Mouse (Mus musculus): ENCODE results near the gene Plekhg1. TPM values are rescaled to one million over a fixed set of nuclear protein-coding genes. Genes with fewer than 3 reads are reported as not detected.

Gene Plekhg1
- polyA plus RNA-seq, 2 experiments, result 0.75 to 0.98 TPM

- 48% methylated on average over 11 of the region's 11 CpGs for WGBS (ENCODE audit: insufficient replicate concordance)
- Histone ChIP-seq H3K27ac (no peak overlapping the region), H3K27me3 (ENCODE audit: control insufficient read depth, insufficient read depth, low read length) (no peaks in the 10 kb centered on the region), H3K9me3 (ENCODE audit: control insufficient read depth, low read length) (no peaks in the 10 kb centered on the region), H3K4me2 (ENCODE audit: low read depth) (no peak overlapping the region), H3K36me3 (replicated peaks; ENCODE audit: control insufficient read depth, insufficient read depth, low read depth) (no peaks in the 10 kb centered on the region), H3K4me1 (replicated peaks; ENCODE audit: control insufficient read depth in 2 of 2, insufficient read depth in 2 of 2, low read length in 1 of 2) (no peaks in the 10 kb centered on the region), H3K4me3 (ENCODE audit: insufficient read depth in 1 of 2, low read depth in 2 of 2, low read length in 2 of 2) (no peak overlapping the region), H3K9ac (replicated peaks) (no peak overlapping the region)
- ATAC-seq (ENCODE audit: insufficient read depth) (peak; percentile 37; the same call in 1 of the 2 replicates), DNase-seq (ENCODE audit: low read depth in 3 of 3, low spot score in 3 of 3) (peak in 1 of 3 experiments; percentile 1)
- TF ChIP-seq EP300 (IDR thresholded peaks at IDR 0.05; ENCODE audit: low read depth), result no peak
These were observed 91.6 kb downstream of the Plekhg1 start for GRCm38 (mm10) chr10:3831597-3832351.

- TF ChIP-seq CTCF (IDR thresholded peaks at IDR 0.05; ENCODE audit: low read depth) (peak; percentile 30; the same call in 1 of the 2 replicates), EP300 (IDR thresholded peaks at IDR 0.05; ENCODE audit: low read depth) (no peak)
- WGBS (ENCODE audit: insufficient replicate concordance), result 61% methylated on average over 1 of the region's 1 CpGs
- DNase-seq (ENCODE audit: low read depth in 3 of 3, low spot score in 3 of 3) (no peak), ATAC-seq (ENCODE audit: insufficient read depth) (no peak)
- Histone ChIP-seq H3K9ac (replicated peaks) (no peak overlapping the region), H3K27ac (no peak overlapping the region), H3K4me2 (ENCODE audit: low read depth) (no peak overlapping the region), H3K4me1 (replicated peaks; ENCODE audit: control insufficient read depth in 2 of 2, insufficient read depth in 2 of 2, low read length in 1 of 2) (no peaks in the 10 kb centered on the region), H3K9me3 (ENCODE audit: control insufficient read depth, low read length) (no peaks in the 10 kb centered on the region), H3K36me3 (replicated peaks; ENCODE audit: control insufficient read depth, insufficient read depth, low read depth) (no peaks in the 10 kb centered on the region), H3K4me3 (ENCODE audit: insufficient read depth in 1 of 2, low read depth in 2 of 2, low read length in 2 of 2) (no peak overlapping the region), H3K27me3 (ENCODE audit: control insufficient read depth, insufficient read depth, low read length) (no peaks in the 10 kb centered on the region)
These were observed 93.9 kb downstream of the Plekhg1 start for GRCm38 (mm10) chr10:3834060-3834459.

GRCm38 (mm10) chr10:3834678-3835077, 94.5 kb downstream of the Plekhg1 start:
- ATAC-seq (ENCODE audit: insufficient read depth) (no peak), DNase-seq (ENCODE audit: low read depth in 3 of 3, low spot score in 3 of 3) (no peak)
- H3K9ac ChIP-seq (replicated peaks), result no peak overlapping the region
- no peak overlapping the region for H3K4me2 ChIP-seq (ENCODE audit: low read depth)
- no peak overlapping the region for H3K27ac ChIP-seq
- TF ChIP-seq EP300 (IDR thresholded peaks at IDR 0.05; ENCODE audit: low read depth) (no peak), CTCF (IDR thresholded peaks at IDR 0.05; ENCODE audit: low read depth) (no peak)
- H3K27me3 ChIP-seq (ENCODE audit: control insufficient read depth, insufficient read depth, low read length), result no peaks in the 10 kb centered on the region
- H3K36me3 ChIP-seq (replicated peaks; ENCODE audit: control insufficient read depth, insufficient read depth, low read depth), result no peaks in the 10 kb centered on the region
- H3K4me3 ChIP-seq (ENCODE audit: insufficient read depth in 1 of 2, low read depth in 2 of 2, low read length in 2 of 2), result no peak overlapping the region
- 68% methylated on average over 7 of the region's 7 CpGs for WGBS (ENCODE audit: insufficient replicate concordance)
- H3K9me3 ChIP-seq (ENCODE audit: control insufficient read depth, low read length), result no peaks in the 10 kb centered on the region
- no peaks in the 10 kb centered on the region for H3K4me1 ChIP-seq (replicated peaks; ENCODE audit: control insufficient read depth in 2 of 2, insufficient read depth in 2 of 2, low read length in 1 of 2)

GRCm38 (mm10) chr10:3835616-3836015, 95.5 kb downstream of the Plekhg1 start:
- WGBS (ENCODE audit: insufficient replicate concordance), result 66% methylated on average over 10 of the region's 10 CpGs
- ATAC-seq (ENCODE audit: insufficient read depth) (no peak), DNase-seq (ENCODE audit: low read depth in 3 of 3, low spot score in 3 of 3) (no peak)
- H3K27ac ChIP-seq, result no peak overlapping the region
- TF ChIP-seq EP300 (IDR thresholded peaks at IDR 0.05; ENCODE audit: low read depth) (no peak), CTCF (IDR thresholded peaks at IDR 0.05; ENCODE audit: low read depth) (no peak)
- H3K36me3 ChIP-seq (replicated peaks; ENCODE audit: control insufficient read depth, insufficient read depth, low read depth), result no peaks in the 10 kb centered on the region
- no peaks in the 10 kb centered on the region for H3K9me3 ChIP-seq (ENCODE audit: control insufficient read depth, low read length)
- H3K4me1 ChIP-seq (replicated peaks; ENCODE audit: control insufficient read depth in 2 of 2, insufficient read depth in 2 of 2, low read length in 1 of 2), result no peaks in the 10 kb centered on the region
- H3K4me3 ChIP-seq (ENCODE audit: insufficient read depth in 1 of 2, low read depth in 2 of 2, low read length in 2 of 2), result no peak overlapping the region
- no peak overlapping the region for H3K9ac ChIP-seq (replicated peaks)
- no peak overlapping the region for H3K4me2 ChIP-seq (ENCODE audit: low read depth)
- no peaks in the 10 kb centered on the region for H3K27me3 ChIP-seq (ENCODE audit: control insufficient read depth, insufficient read depth, low read length)

- no peak overlapping the region for H3K9ac ChIP-seq (replicated peaks)
- no peaks in the 10 kb centered on the region for H3K9me3 ChIP-seq (ENCODE audit: control insufficient read depth, low read length)
- H3K27ac ChIP-seq, result no peak overlapping the region
- no peaks in the 10 kb centered on the region for H3K4me1 ChIP-seq (replicated peaks; ENCODE audit: control insufficient read depth in 2 of 2, insufficient read depth in 2 of 2, low read length in 1 of 2)
- no peak overlapping the region for H3K4me2 ChIP-seq (ENCODE audit: low read depth)
- H3K27me3 ChIP-seq (ENCODE audit: control insufficient read depth, insufficient read depth, low read length), result no peaks in the 10 kb centered on the region
- DNase-seq (ENCODE audit: low read depth in 3 of 3, low spot score in 3 of 3), result no peak
- TF ChIP-seq CTCF (IDR thresholded peaks at IDR 0.05; ENCODE audit: low read depth), result no peak
- TF ChIP-seq EP300 (IDR thresholded peaks at IDR 0.05; ENCODE audit: low read depth), result no peak
- H3K4me3 ChIP-seq (ENCODE audit: insufficient read depth in 1 of 2, low read depth in 2 of 2, low read length in 2 of 2), result no peak overlapping the region
- H3K36me3 ChIP-seq (replicated peaks; ENCODE audit: control insufficient read depth, insufficient read depth, low read depth), result no peaks in the 10 kb centered on the region
- no peak for ATAC-seq (ENCODE audit: insufficient read depth)
- WGBS (ENCODE audit: insufficient replicate concordance), result 33% methylated on average over 6 of the region's 6 CpGs
These were observed 99.7 kb downstream of the Plekhg1 start for GRCm38 (mm10) chr10:3839748-3840432.

All from liver, embryonic 14.5 days (tissue).